Mouse (Mus musculus) frontal cortex, adult 2 months (tissue): ENCODE data around the gene Cacna1b. TPM values are rescaled to one million over a fixed set of nuclear protein-coding genes. Genes with fewer than 3 reads are reported as not detected.

Experiments
- DNase-seq, 2 experiments: peaks; one replicate each; pipeline ENCODE4 v3.0.0; 2022; ENCODE audit warnings: low spot score in 1 of 2; ENCODE audit errors: extremely low spot score in 1 of 2
- polyA plus RNA-seq: library from polyadenylated mRNA; depleted of rRNA; stranded (reverse); fragments of >200 nt; gene quantifications from 2 replicates; pipeline ENCODE4 v1.2.3, GENCODE M21; 2012

Cacna1b gene
- polyA plus RNA-seq, 1 experiment: 70.7 TPM

DNA sequence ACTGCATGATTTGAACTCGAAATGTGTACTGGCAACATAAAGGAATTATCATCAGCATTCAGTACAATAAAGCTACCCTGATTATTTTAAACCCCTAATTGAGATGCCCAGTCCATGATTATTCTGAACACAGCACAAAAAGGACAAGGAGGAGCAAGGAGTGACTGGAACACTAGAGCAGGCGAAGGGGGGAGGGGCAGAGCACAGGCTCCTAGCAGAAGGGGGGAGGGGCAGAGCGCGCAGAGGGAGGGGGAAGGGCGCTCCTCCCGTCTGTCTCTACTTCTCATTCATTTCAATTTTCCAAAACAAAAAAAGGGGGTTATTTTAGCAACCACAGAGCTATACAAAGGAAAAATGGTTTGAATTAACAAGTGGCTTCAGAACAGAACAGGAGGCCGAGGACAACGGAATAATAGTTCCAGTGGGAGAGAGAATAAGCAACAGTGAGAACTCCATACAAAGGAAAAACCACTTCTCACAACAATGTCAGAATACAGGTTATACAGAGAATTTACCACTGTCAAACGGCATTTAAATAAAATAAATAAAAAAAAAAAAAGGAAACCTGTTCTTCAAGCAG lies 98.2 kb downstream of the Cacna1b start:
- no peak for DNase-seq

- DNase-seq: peak in 1 of 2 experiments; percentile 37
Measured at GRCm38 (mm10) chr2:24659150-24659775, 103.7 kb downstream of the Cacna1b start.

DNA sequence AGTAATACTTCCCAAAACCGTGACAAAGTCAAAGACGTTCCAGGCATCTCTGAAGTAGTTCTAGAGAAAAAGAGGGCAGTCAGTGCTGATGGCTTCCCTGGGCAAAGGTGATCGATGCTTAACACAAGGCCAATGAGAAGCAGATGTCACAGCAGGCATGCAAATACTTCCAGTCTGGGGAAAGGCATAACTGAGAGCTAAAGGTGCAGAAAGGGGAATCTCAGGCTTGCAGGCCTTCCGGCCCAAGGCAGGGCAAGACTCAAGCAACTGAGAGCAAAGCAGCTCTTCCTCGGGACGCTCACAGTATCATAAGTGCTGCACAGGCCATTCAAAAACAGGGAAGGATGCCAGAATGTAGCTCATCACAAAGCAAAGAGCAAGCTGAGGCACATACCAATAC lies 114.4 kb downstream of the Cacna1b start:
- DNase-seq: no peak

DNA sequence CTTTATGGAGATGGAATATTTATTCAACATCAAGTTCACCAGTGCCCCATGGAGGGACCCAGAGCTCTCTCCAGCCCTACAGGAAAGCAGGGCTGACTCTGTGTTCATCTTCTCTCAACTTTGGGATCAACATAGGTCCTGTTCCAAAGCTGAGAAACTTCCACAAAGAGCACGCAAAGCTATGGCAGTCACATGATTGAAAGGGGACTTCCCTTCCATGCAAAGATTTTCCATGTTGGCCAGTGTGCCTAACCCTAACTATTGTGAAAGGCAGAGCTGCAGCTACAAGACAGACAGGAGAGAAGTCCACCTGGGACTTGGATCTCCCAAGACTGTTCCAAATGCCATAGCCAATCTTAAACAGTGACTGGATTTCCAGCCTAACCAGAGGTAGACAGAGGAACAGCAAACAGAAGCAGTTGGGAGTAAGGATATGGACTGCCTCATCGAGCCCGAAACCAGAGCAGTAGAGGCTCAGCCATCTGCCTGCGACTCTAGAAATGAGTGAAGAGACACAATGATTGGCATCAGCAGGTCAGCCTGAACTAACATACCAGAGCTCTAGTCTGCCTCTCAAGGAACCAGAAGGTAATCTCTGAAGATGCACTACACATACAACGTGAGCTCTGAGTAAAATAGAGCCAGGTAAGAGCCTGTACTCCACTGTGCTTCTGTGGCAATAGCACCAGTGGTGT lies 116.4 kb downstream of the Cacna1b start:
- DNase-seq: no peak

GRCm38 (mm10) chr2:24642834-24643233 lies 120.1 kb downstream of the Cacna1b start:
- DNase-seq: no peak

DNA sequence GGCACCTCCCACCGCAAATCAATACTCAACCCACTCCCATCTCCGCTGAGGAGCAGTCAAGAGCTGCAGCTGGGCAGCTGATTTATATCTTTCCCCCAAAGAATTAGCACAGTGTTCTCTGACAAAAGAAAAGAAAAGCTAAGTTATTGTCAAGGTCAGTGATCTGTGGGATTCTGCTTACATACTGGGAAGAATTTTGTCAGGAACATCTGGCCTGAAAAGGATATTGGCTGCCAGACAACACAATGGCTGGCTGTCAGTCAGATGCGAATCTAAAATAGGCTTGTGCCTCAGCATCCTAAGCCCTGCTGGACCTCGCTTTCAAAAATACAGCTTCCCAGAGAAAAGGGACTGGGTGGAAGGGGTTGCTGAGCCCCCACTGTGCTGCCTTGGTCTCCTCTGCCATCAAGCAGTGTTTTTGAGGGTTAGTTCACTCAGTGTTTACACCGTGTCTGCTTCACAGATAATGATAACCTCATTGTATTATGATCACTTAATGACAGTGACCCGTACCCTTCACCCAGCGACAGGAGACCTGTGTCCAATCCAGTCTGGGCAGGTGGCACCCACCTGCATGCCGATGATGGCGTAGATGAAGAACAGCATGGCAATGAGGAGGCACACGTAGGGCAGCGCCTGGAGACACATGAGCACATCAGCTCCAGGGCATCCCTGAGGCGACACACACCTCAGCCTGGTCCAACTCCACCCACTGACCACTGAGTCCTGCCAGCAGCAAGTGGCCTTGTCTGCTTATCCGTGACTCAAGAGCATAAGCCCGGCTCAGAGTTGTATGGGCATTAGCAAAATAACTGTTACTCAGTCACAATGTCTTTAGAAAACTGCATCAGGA lies 124.6 kb downstream of the Cacna1b start:
- DNase-seq: no peak

- no peak for DNase-seq
Measured at GRCm38 (mm10) chr2:24633645-24634044, 129.3 kb downstream of the Cacna1b start.

- peak in 1 of 2 experiments; percentile 45 for DNase-seq
Measured at GRCm38 (mm10) chr2:24617141-24617540, 145.8 kb downstream of the Cacna1b start.

DNA sequence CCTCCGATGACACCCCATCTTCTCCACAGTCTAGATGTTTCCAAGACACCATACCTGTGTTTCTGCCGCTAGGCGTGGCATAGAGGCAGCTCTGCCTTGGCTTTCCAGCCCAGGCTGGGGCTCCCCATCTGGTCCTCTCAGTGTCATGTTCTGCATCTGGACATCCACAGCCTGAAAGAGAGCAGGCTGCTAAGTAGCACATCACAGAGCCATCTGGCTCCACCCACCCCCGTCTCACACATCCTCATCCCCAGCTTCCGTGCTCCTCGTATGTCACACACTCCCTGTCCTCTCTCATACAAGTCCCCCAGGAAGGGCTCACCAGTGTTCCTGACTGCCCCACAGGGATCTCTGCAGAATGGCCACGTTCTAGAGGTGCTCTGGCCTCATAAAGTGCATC lies 153.2 kb downstream of the Cacna1b start:
- DNase-seq: peak; percentile 50 to 76

DNA sequence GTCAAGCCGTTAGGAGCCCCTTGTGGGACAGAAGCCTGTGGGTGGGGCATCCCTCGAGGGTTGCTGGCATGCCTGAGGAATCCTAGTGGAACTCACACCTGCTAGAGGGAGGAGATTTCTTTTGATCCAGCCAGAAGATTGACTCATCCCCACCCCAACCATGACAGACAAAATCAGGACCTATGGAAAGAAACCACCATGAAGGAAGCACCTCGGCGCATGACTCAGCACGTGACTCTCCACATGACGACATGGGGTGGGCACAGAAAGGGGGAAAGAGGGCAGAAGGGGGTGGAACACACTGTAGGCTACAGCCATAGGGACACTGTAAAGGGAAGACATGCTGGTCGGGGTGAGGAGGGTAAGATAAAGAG lies 154.2 kb downstream of the Cacna1b start:
- DNase-seq: no peak

GRCm38 (mm10) chr2:24607905-24608764 lies 154.8 kb downstream of the Cacna1b start:
- DNase-seq: no peak

GRCm38 (mm10) chr2:24606531-24606930 lies 156.4 kb downstream of the Cacna1b start:
- no peak for DNase-seq

GRCm38 (mm10) chr2:24605096-24605495 lies 157.9 kb downstream of the Cacna1b start:
- no peak for DNase-seq

- DNase-seq: no peak
Measured at GRCm38 (mm10) chr2:24589426-24589825, 173.5 kb downstream of the Cacna1b start.

- DNase-seq: no peak
Measured at GRCm38 (mm10) chr2:24587999-24588398, 175.0 kb downstream of the Cacna1b start.

DNA sequence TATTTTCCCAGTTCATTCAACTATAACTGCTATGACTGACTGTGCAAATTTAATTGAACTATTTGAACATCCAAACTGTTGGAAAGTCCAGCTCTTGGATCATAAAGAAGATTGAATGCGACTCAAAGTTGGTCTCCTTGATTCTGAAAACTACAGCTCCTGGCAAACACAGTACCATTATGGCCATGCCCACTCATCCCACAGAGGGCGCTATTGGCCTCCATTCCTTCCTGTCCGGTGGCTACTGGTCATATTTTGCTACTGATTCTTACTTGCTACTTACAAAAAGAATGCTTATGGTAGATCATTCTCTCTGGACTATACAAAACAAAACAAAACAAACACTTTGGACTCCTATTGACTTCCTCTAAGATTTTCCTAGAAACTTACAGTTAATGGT lies 188.3 kb downstream of the Cacna1b start:
- DNase-seq: peak; percentile 33 to 86

DNA sequence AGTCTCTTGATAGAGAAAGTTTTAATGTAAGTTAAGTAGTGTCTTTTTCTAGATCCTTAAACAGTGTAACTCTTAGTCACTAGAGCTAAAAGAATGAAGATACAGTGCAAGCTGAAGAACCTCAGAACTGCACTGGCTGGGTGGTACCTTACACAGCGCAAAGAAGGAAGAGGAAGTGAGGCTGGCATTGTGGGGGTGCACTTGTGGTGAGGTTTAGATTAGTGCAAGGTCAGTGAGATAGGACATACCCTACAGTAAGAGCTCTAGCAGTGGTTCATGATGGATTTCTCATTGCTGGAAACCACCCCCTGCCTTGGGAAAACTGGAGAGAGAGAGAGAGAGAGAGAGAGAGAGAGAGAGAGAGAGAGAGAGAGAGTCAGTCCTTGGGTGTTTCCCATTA lies 192.0 kb downstream of the Cacna1b start:
- DNase-seq: no peak

- DNase-seq: peak in 1 of 2 experiments; percentile 92
Measured at GRCm38 (mm10) chr2:24568555-24568954, 194.4 kb downstream of the Cacna1b start.

DNA sequence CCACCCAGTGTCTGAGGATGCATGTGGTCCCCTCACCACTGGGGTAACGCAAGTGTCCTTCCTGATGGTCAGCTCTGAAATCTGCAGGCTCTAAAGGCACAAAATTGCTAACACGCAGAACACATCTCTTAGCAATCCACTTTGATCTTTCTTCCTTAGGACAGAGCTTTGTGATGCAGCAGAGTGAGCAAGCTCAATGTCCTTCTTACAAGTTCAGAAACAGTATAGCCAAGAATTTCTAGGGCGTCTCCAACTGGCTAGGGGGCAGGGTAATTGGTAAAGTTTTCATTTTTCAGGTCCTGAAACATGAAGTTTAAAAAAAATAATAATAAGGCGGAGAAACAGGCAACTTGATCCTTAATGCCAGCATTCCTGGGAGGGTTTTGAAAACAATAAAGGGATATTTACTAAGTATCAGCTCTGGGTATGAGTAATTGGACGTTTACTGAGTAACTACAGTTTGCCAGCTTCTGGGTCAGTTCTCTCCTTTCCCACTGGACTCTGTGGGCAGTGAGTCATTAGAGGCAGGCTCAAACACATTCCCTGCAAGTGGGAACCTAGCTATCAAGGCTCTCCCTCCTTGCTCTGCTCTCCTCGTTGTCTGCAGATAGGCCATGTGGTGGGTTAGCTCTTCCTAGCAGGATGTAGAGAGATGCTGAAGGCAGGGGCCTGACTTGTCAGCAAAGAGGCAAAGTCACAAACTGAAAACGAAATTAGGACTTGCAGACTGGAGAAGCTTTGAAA lies 200.2 kb downstream of the Cacna1b start:
- DNase-seq: no peak
